Mouse (Mus musculus) kidney, postnatal 0 days (tissue): ENCODE data around the gene 4931422A03Rik. TPM values are rescaled to one million over a fixed set of nuclear protein-coding genes. Genes with fewer than 3 reads are reported as not detected.

Experiments
- ATAC-seq: fragments of 200-750 bp; cut with Nextera tagmentation; replicated peaks from 2 replicates; pipeline ENCODE4 v1.8.0; 2017; ENCODE audit warnings: low read depth, moderate number of reproducible peaks, moderate TSS enrichment, moderate library complexity; ENCODE audit not compliant: low FRiP score
- DNase-seq: peaks from one replicate; pipeline ENCODE4 v3.0.0-alpha.2; 2016; ENCODE audit warnings: low spot score
- H3K27ac ChIP-seq: fragments of 300-500 bp; sonication (generic); 2 replicates; pipeline ENCODE4 v1.5.1; 2014; ENCODE audit warnings: mild to moderate bottlenecking
- H3K27me3 ChIP-seq: fragments of 300-500 bp; sonication (generic); 2 replicates; pipeline ENCODE4 v1.6.1; 2014; ENCODE audit warnings: low read length, mixed read lengths; ENCODE audit not compliant: insufficient read depth
- H3K36me3 ChIP-seq: fragments of 300-500 bp; sonication (generic); 2 replicates; pipeline ENCODE4 v1.6.1; 2014; ENCODE audit warnings: low read length, mixed read lengths; ENCODE audit not compliant: insufficient read depth
- H3K4me1 ChIP-seq: fragments of 300-500 bp; sonication (generic); replicated peaks from 2 replicates; pipeline ENCODE4 v1.6.1; 2014; ENCODE audit warnings: antibody characterized with exemption, low read length, mixed read lengths; ENCODE audit not compliant: insufficient read depth
- H3K4me2 ChIP-seq: fragments of 300-500 bp; sonication (generic); 2 replicates; pipeline ENCODE4 v1.6.1; 2014; ENCODE audit warnings: mild to moderate bottlenecking, low read length, moderate library complexity, mixed read lengths
- H3K4me3 ChIP-seq: fragments of 300-500 bp; sonication (generic); replicated peaks from 2 replicates; pipeline ENCODE4 v1.5.1; 2014; ENCODE audit warnings: low read depth, low read length
- H3K9ac ChIP-seq: fragments of 300-500 bp; sonication (generic); 2 replicates; pipeline ENCODE4 v1.6.1; 2014; ENCODE audit warnings: low read depth, low read length
- H3K9me3 ChIP-seq: fragments of 300-500 bp; sonication (generic); replicated peaks from 2 replicates; pipeline ENCODE4 v1.6.1; 2016; ENCODE audit warnings: low read length, inconsistent platforms, mixed read lengths
- CTCF ChIP-seq: IDR thresholded peaks from 2 replicates; pipeline ENCODE4 v1.5.1; 2016; ENCODE audit warnings: antibody characterized with exemption, low read depth, mild to moderate bottlenecking, moderate library complexity
- WGBS: fragments of 180-500 bp; shearing (Covaris S2); extraction: QIAGEN DNeasy Blood & Tissue Kit; methylation state at CpG from one replicate; pipeline ENCODE4 v1.1.7; 2014; 5-methylcytosine and 5-hydroxymethylcytosine counted together
- polyA plus RNA-seq: library from polyadenylated mRNA; unstranded; fragments of >200 nt; fragmentation: Nextera tagmentation; extraction: Ambion mirVana; gene quantifications from 2 replicates; pipeline ENCODE4 v1.2.1, GENCODE M21; 2015

4931422A03Rik gene
- polyA plus RNA-seq, 1 experiment from 2014 or later, result 1.3 TPM

GRCm38 (mm10) chr2:104007793-104008519 lies 20.2 kb downstream of the 4931422A03Rik start:
- Histone ChIP-seq H3K4me1 (no peaks in the 10 kb centered on the region), H3K36me3 (no peaks in the 10 kb centered on the region), H3K9ac (no peak overlapping the region), H3K4me2 (no peak overlapping the region), H3K4me3 (no peak overlapping the region), H3K27me3 (no peaks in the 10 kb centered on the region), H3K27ac (no peak overlapping the region), H3K9me3 (no peaks in the 10 kb centered on the region)
- no peak for DNase-seq
- ATAC-seq, result no peak
- no peak for TF ChIP-seq CTCF
- 74% methylated on average over 7 of the region's 7 CpGs for WGBS

- peak; percentile 72 for TF ChIP-seq CTCF
- Histone ChIP-seq H3K9ac (no peak overlapping the region), H3K4me1 (no peaks in the 10 kb centered on the region), H3K4me3 (no peak overlapping the region), H3K27ac (no peak overlapping the region), H3K9me3 (no peaks in the 10 kb centered on the region), H3K36me3 (no peaks in the 10 kb centered on the region), H3K4me2 (no peak overlapping the region), H3K27me3 (no peaks in the 10 kb centered on the region)
- DNase-seq (peak; percentile 65), ATAC-seq (0 out of 2 replicates have a peak, but pooled peaks have one; percentile 49)
- WGBS, result 33% methylated on average over 16 of the region's 16 CpGs
Measured at GRCm38 (mm10) chr2:104002711-104003413, 25.3 kb downstream of the 4931422A03Rik start.

GRCm38 (mm10) chr2:104001861-104002260 lies 26.3 kb downstream of the 4931422A03Rik start:
- Histone ChIP-seq H3K27me3 (no peaks in the 10 kb centered on the region), H3K36me3 (no peaks in the 10 kb centered on the region), H3K4me2 (no peak overlapping the region), H3K4me1 (no peaks in the 10 kb centered on the region), H3K4me3 (no peak overlapping the region), H3K9ac (no peak overlapping the region), H3K27ac (no peak overlapping the region), H3K9me3 (no peaks in the 10 kb centered on the region)
- ATAC-seq, result no peak
- 74% methylated on average over 4 of the region's 4 CpGs for WGBS
- DNase-seq, result no peak
- no peak for TF ChIP-seq CTCF

GRCm38 (mm10) chr2:104001076-104001475 lies 27.1 kb downstream of the 4931422A03Rik start:
- Histone ChIP-seq H3K9ac (no peak overlapping the region), H3K27me3 (no peaks in the 10 kb centered on the region), H3K36me3 (no peaks in the 10 kb centered on the region), H3K9me3 (no peaks in the 10 kb centered on the region), H3K4me2 (no peak overlapping the region), H3K4me1 (no peaks in the 10 kb centered on the region), H3K27ac (no peak overlapping the region), H3K4me3 (no peak overlapping the region)
- peak; percentile 77 for TF ChIP-seq CTCF
- ATAC-seq, result no peak
- DNase-seq, result peak; percentile 69
- 13% methylated on average over 2 of the region's 2 CpGs for WGBS

- Histone ChIP-seq H3K27ac (no peak overlapping the region), H3K4me3 (no peak overlapping the region), H3K36me3 (no peaks in the 10 kb centered on the region), H3K9me3 (no peaks in the 10 kb centered on the region), H3K4me2 (no peak overlapping the region), H3K9ac (no peak overlapping the region), H3K4me1 (no peaks in the 10 kb centered on the region), H3K27me3 (no peaks in the 10 kb centered on the region)
- ATAC-seq (no peak), DNase-seq (no peak)
- TF ChIP-seq CTCF, result no peak
- WGBS, result 24% methylated on average over 17 of the region's 17 CpGs
Measured at GRCm38 (mm10) chr2:103992618-103993332, 35.4 kb downstream of the 4931422A03Rik start.

- Histone ChIP-seq H3K27me3 (no peaks in the 10 kb centered on the region), H3K9me3 (no peaks in the 10 kb centered on the region), H3K27ac (no peak overlapping the region), H3K36me3 (no peaks in the 10 kb centered on the region), H3K4me1 (no peaks in the 10 kb centered on the region), H3K4me3 (no peak overlapping the region), H3K9ac (no peak overlapping the region), H3K4me2 (no peak overlapping the region)
- WGBS, result 66% methylated on average over 9 of the region's 9 CpGs
- DNase-seq (no peak), ATAC-seq (no peak)
- TF ChIP-seq CTCF, result no peak
Measured at GRCm38 (mm10) chr2:103992162-103992561, 36.0 kb downstream of the 4931422A03Rik start.
